Mouse (Mus musculus) ES-E14 (cell line): Measurements from ENCODE around the gene Dclre1b. TPM values are rescaled to one million over a fixed set of nuclear protein-coding genes. Genes with fewer than 3 reads are reported as not detected.

ENCODE experiments used
- DNase-seq: peaks from one replicate; pipeline ENCODE4 v3.0.0-alpha.2; 2013; ENCODE audit warnings: low read depth, low spot score
- H3K27ac ChIP-seq: 2 replicates; pipeline ENCODE4 v1.5.1; 2012; ENCODE audit warnings: low read depth, mild to moderate bottlenecking, low read length, moderate library complexity, mixed read lengths; ENCODE audit not compliant: poor library complexity, insufficient read depth, severe bottlenecking
- H3K36me3 ChIP-seq: 2 replicates; pipeline ENCODE4 v1.6.1; 2012; ENCODE audit warnings: mild to moderate bottlenecking, low read length, moderate library complexity, mixed read lengths; ENCODE audit not compliant: control insufficient read depth, poor library complexity, insufficient read depth, severe bottlenecking
- H3K4me1 ChIP-seq, 2 experiments: fragments of 150-350 bp in 1 of 2; sonication (generic) in 1 of 2; 2 replicates each; pipeline ENCODE4 v1.6.1; 2012; ENCODE audit warnings: low read length in 2 of 2, mild to moderate bottlenecking in 1 of 2, mixed read lengths in 1 of 2; ENCODE audit not compliant: control insufficient read depth in 2 of 2, insufficient read depth in 2 of 2, poor library complexity in 1 of 2
- H3K4me3 ChIP-seq, 2 experiments: fragments of 150-350 bp in 1 of 2; sonication (generic) in 1 of 2; 2 replicates each; pipeline ENCODE4 v1.5.1; 2012; ENCODE audit warnings: low read length in 2 of 2, low read depth in 1 of 2, mild to moderate bottlenecking in 1 of 2, mixed read lengths in 1 of 2; ENCODE audit not compliant: insufficient read depth in 1 of 2, poor library complexity in 1 of 2, severe bottlenecking in 1 of 2
- H3K9ac ChIP-seq: 2 replicates; pipeline ENCODE4 v1.6.1; 2012; ENCODE audit warnings: low read depth, mild to moderate bottlenecking, low read length, mixed read lengths; ENCODE audit not compliant: poor library complexity, insufficient read depth, severe bottlenecking
- H3K9me3 ChIP-seq: fragments of 150-350 bp; sonication (generic); 2 replicates; pipeline ENCODE4 v1.6.1; 2012; ENCODE audit warnings: low read depth, mild to moderate bottlenecking, low read length; ENCODE audit not compliant: control insufficient read depth, insufficient read depth
- CHD2 ChIP-seq: IDR thresholded peaks from 2 replicates; pipeline ENCODE4 v1.6.1; 2014; ENCODE audit warnings: mild to moderate bottlenecking, low read depth, low read length, inconsistent platforms
- HCFC1 ChIP-seq: IDR thresholded peaks from 2 replicates; pipeline ENCODE4 v1.6.1; 2012; ENCODE audit warnings: low read length, inconsistent platforms, borderline replicate concordance; ENCODE audit not compliant: insufficient read depth
- MAFK ChIP-seq: IDR thresholded peaks from 2 replicates; pipeline ENCODE4 v1.6.1; 2014; ENCODE audit warnings: mild to moderate bottlenecking, low read depth, low read length, inconsistent platforms; ENCODE audit not compliant: insufficient read depth
- ZC3H11A ChIP-seq: IDR thresholded peaks from 2 replicates; pipeline ENCODE4 v1.6.1; 2012; ENCODE audit warnings: low read depth, mild to moderate bottlenecking, inconsistent platforms, low read length, borderline replicate concordance
- ZNF384 ChIP-seq: IDR thresholded peaks from 2 replicates; pipeline ENCODE4 v1.6.1; 2012; ENCODE audit warnings: low read depth, low read length, inconsistent platforms
- in situ Hi-C, 2 experiments: fragments of 600-800 bp; cut with MboI; formaldehyde crosslinking; loops; one replicate each; pipeline ENCODE4 v1.15.1; 2025; ENCODE audit warnings: low sequenced_read_pairs in 2 of 2, inconsistent platforms in 1 of 2; ENCODE audit not compliant: unreplicated experiment in 2 of 2
- total RNA-seq: library from RNA; depleted of rRNA; stranded (reverse); fragments of 300-350 nt; gene quantifications from 2 replicates; pipeline ENCODE4 v1.2.3, GENCODE M21; 2012; rRNA removed

Gene Dclre1b
- total RNA-seq, 1 experiment: 8.2 TPM

GRCm38 (mm10) chr3:103756920-103757319 lies 52.3 kb downstream of the Dclre1b start:
- in situ Hi-C loops: no loop called here
- no peak for TF ChIP-seq MAFK
- TF ChIP-seq ZNF384: no peak
- no peak for TF ChIP-seq CHD2
- no peak for TF ChIP-seq ZC3H11A
- TF ChIP-seq HCFC1: no peak
- no peak overlapping the region for H3K27ac ChIP-seq
- H3K4me1 ChIP-seq: peaks cover 0 to 3% of the 10 kb centered on the region in 2 experiments; a peak in 1 of 4 replicates
- H3K9me3 ChIP-seq: no peaks in the 10 kb centered on the region
- H3K9ac ChIP-seq: no peak overlapping the region
- H3K36me3 ChIP-seq: peaks cover 17% of the 10 kb centered on the region
- no peak for DNase-seq
- H3K4me3 ChIP-seq: no peak overlapping the region

- no peak for DNase-seq
- no peaks in the 10 kb centered on the region for H3K9me3 ChIP-seq
- H3K36me3 ChIP-seq: peaks cover 13% of the 10 kb centered on the region
- no peaks in the 10 kb centered on the region for H3K4me1 ChIP-seq
- H3K27ac ChIP-seq: no peak overlapping the region
- no peak overlapping the region for H3K9ac ChIP-seq
- TF ChIP-seq ZC3H11A: no peak
- no peak for TF ChIP-seq ZNF384
- TF ChIP-seq CHD2: no peak
- no peak for TF ChIP-seq HCFC1
- no peak for TF ChIP-seq MAFK
- in situ Hi-C loops: no loop called here
- no peak overlapping the region for H3K4me3 ChIP-seq
These were observed 53.9 kb downstream of the Dclre1b start for GRCm38 (mm10) chr3:103755351-103755750.

- TF ChIP-seq CHD2 (no peak), ZC3H11A (no peak), MAFK (no peak), ZNF384 (no peak), HCFC1 (no peak)
- Histone ChIP-seq H3K4me3 (no peak overlapping the region), H3K9ac (no peak overlapping the region), H3K27ac (no peak overlapping the region), H3K9me3 (no peaks in the 10 kb centered on the region), H3K4me1 (no peaks in the 10 kb centered on the region), H3K36me3 (peaks cover 15% of the 10 kb centered on the region)
- in situ Hi-C loops: no loop called here
- DNase-seq: no peak
These were observed 57.7 kb downstream of the Dclre1b start for GRCm38 (mm10) chr3:103751558-103751957.

Other genes starting within 250 kb of the Dclre1b start
- 0.22 and 0.32 TPM in 2 replicates for gene Syt6, start 234.2 kb downstream of the Dclre1b start, total RNA-seq
- 0.18 TPM in 1 of 2 replicates, not detected in the other for gene Atg4a-ps, start 163.4 kb downstream of the Dclre1b start, total RNA-seq
- 0.79 and 1.2 TPM in 2 replicates for gene Olfml3, start 71.4 kb downstream of the Dclre1b start, total RNA-seq
- gene Gm10964, start 70.1 kb downstream of the Dclre1b start, total RNA-seq: not detected in 2 replicates
- gene Hipk1, start 17.9 kb downstream of the Dclre1b start, total RNA-seq: 20.2 and 21.8 TPM in 2 replicates
- 10.1 and 12.8 TPM in 2 replicates for gene Ap4b1, start 76 bp upstream of the Dclre1b start, total RNA-seq
- gene Gm43064, start 129 bp upstream of the Dclre1b start, total RNA-seq: 0.32 and 0.76 TPM in 2 replicates
- 0.90 and 1.4 TPM in 2 replicates for gene Bcl2l15, start 23.2 kb upstream of the Dclre1b start, total RNA-seq
- gene Ptpn22, start 50.4 kb upstream of the Dclre1b start, total RNA-seq: 0.22 and 0.37 TPM in 2 replicates
- gene Rsbn1, start 104.7 kb upstream of the Dclre1b start, total RNA-seq: 14.4 and 18.7 TPM in 2 replicates
- gene Phtf1, start 158.7 kb upstream of the Dclre1b start, total RNA-seq: 14.1 and 18.2 TPM in 2 replicates